Mouse (Mus musculus): ENCODE data around the gene Cyth2.

DNA sequence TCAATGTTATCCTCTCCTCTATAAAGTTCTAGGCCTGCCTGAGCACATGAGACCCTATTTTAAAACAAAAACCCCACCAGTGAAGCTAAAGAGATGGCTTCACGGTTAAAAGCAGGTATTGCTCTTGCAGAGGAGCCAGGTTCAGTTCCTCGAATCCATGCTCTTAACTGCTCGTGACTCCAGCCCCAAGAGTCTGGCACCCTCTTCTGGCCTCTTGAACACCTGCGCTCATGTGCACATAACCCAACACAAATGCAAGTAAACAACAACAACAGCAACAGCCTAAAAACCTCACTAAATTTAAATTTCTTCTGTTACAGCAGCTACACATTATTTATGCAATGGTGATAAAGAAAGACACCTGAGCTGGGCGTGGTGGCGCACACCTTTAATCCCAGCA is 46.9 kb downstream of the Cyth2 start:
- no peak for TF ChIP-seq POLR2A (IDR thresholded peaks at IDR 0.05; ENCODE audit: borderline replicate concordance, low read depth, low read length)
- TF ChIP-seq CTCF (IDR thresholded peaks at IDR 0.05; ENCODE audit: low read depth, low read length) = no peak
